Mouse (Mus musculus) ES-Bruce4 (cell line): Measurements from ENCODE around the gene Ptges3l. TPM values are rescaled to one million over a fixed set of nuclear protein-coding genes. Genes with fewer than 3 reads are reported as not detected.

Source experiments
- H3K27ac ChIP-seq: 2 replicates; pipeline ENCODE4 v1.5.1; 2012; ENCODE audit warnings: low read length, inconsistent platforms; ENCODE audit not compliant: insufficient read depth
- H3K27me3 ChIP-seq: 2 replicates; pipeline ENCODE4 v1.6.1; 2012; ENCODE audit warnings: mild to moderate bottlenecking, low read length, inconsistent platforms; ENCODE audit not compliant: control insufficient read depth, poor library complexity, insufficient read depth, severe bottlenecking
- H3K36me3 ChIP-seq: 2 replicates; pipeline ENCODE4 v1.6.1; 2012; ENCODE audit warnings: inconsistent platforms, mild to moderate bottlenecking, low read length, moderate library complexity; ENCODE audit not compliant: control insufficient read depth, poor library complexity, insufficient read depth, severe bottlenecking
- H3K4me1 ChIP-seq: one replicate; pipeline ENCODE4 v1.8.1; 2011; ENCODE audit warnings: low read length; ENCODE audit not compliant: control insufficient read depth, insufficient read depth
- H3K4me3 ChIP-seq: 2 replicates; pipeline ENCODE4 v1.5.1; 2011; ENCODE audit warnings: low read depth, mild to moderate bottlenecking, low read length
- H3K9ac ChIP-seq: 2 replicates; pipeline ENCODE4 v1.6.1; 2012; ENCODE audit warnings: low read depth, mild to moderate bottlenecking, inconsistent platforms; ENCODE audit not compliant: poor library complexity, severe bottlenecking
- H3K9me3 ChIP-seq: replicated peaks from 2 replicates; pipeline ENCODE4 v1.6.1; 2012; ENCODE audit warnings: mild to moderate bottlenecking, low read length, inconsistent platforms; ENCODE audit not compliant: control insufficient read depth, poor library complexity, insufficient read depth, severe bottlenecking
- CTCF ChIP-seq: IDR thresholded peaks from one replicate; pipeline ENCODE4 v1.8.1; 2011; ENCODE audit warnings: low read depth, low read length
- EP300 ChIP-seq: IDR thresholded peaks from 2 replicates; pipeline ENCODE4 v1.6.1; 2011; ENCODE audit warnings: low read depth, low read length; ENCODE audit not compliant: insufficient read depth
- POLR2A ChIP-seq: IDR thresholded peaks from one replicate; pipeline ENCODE4 v1.8.1; 2011; ENCODE audit warnings: low read length; ENCODE audit not compliant: insufficient read depth
- polyA plus RNA-seq: library from polyadenylated mRNA; stranded (reverse); fragments of >200 nt; gene quantifications from 2 replicates; pipeline ENCODE4 v1.2.4, GENCODE M21; 2011; ENCODE audit warnings: low read depth; ENCODE audit not compliant: missing spikeins, insufficient read depth, insufficient read length

Ptges3l gene
- polyA plus RNA-seq, 1 experiment: not detected

DNA sequence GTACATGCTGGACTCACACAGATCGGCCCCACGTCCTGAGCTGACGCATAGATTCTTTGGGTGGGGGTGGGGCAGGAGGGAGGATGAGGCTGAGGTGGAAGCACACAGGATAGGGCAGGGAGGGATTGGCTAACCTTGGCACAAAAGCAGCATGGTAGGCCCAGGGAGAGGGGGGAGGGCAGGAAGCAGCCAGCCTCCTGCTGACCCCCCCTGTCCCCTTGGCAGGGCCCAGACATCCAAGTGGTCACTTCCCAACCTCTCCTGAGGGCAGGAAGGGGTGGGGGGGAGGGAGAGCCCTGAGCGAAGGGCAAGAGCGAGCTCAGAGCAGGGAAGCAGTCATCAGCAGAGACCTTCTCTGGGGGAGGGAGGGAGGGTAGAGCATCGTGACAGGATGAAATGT lies 34.6 kb upstream of the Ptges3l start:
- no peak overlapping the region for H3K9ac ChIP-seq
- peaks cover 11% of the 10 kb centered on the region; the same call in 1 of the 2 replicates for H3K36me3 ChIP-seq
- 0 out of 2 replicates have a peak overlapping the region, but pooled peaks have one; percentile 31 for H3K27ac ChIP-seq
- no peak overlapping the region for H3K4me3 ChIP-seq
- TF ChIP-seq EP300: no peak
- TF ChIP-seq POLR2A: no peak
- no peaks in the 10 kb centered on the region for H3K27me3 ChIP-seq
- H3K4me1 ChIP-seq: peaks cover 13% of the 10 kb centered on the region
- H3K9me3 ChIP-seq: no peaks in the 10 kb centered on the region

DNA sequence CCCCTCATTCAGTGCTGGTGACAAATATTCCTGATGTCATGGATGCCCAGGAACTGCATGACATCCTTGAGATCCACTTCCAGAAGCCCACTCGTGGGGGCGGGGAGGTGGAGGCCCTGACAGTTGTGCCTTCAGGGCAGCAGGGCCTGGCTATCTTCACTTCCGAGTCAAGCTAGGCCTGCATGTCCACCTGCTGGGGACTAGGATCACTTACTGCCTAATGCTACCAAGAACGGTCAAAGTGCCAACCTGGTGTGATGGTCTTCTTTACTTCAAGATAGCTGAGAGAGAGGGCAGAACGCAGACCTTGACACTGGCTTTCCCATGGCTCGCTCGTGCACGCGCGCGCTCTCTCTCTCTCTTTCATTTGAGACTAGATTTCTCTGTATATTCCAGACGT lies 33.1 kb upstream of the Ptges3l start:
- Histone ChIP-seq H3K27ac (no peak overlapping the region), H3K27me3 (no peaks in the 10 kb centered on the region), H3K36me3 (peaks cover 11% of the 10 kb centered on the region; the same call in 1 of the 2 replicates), H3K9ac (no peak overlapping the region), H3K9me3 (no peaks in the 10 kb centered on the region), H3K4me3 (no peak overlapping the region), H3K4me1 (peaks cover 11% of the 10 kb centered on the region)
- TF ChIP-seq EP300: no peak
- no peak for TF ChIP-seq CTCF
- no peak for TF ChIP-seq POLR2A

DNA sequence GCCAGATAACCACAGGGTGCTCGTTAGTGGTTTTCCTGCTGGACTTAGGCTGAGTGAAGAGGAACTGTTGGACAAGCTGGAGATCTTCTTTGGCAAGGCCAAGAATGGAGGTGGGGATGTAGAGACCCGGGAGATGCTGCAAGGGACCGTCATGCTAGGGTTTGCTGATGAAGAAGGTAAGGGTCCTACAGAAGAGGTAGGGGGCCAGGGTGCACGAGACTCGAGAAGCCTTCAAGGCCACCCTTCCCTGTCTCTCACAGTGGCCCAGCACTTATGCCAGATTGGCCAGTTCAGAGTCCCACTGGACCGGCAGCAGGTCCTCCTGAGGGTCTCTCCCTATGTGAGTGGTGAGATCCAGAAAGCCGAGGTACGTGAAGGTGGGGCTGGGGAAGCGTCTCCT lies 32.5 kb upstream of the Ptges3l start:
- H3K27me3 ChIP-seq: no peaks in the 10 kb centered on the region
- H3K9ac ChIP-seq: no peak overlapping the region
- peaks cover 11% of the 10 kb centered on the region; the same call in 1 of the 2 replicates for H3K36me3 ChIP-seq
- peaks cover 11% of the 10 kb centered on the region for H3K4me1 ChIP-seq
- H3K9me3 ChIP-seq: no peaks in the 10 kb centered on the region
- TF ChIP-seq POLR2A (no peak), EP300 (no peak), CTCF (no peak)
- no peak overlapping the region for H3K27ac ChIP-seq
- no peak overlapping the region for H3K4me3 ChIP-seq

DNA sequence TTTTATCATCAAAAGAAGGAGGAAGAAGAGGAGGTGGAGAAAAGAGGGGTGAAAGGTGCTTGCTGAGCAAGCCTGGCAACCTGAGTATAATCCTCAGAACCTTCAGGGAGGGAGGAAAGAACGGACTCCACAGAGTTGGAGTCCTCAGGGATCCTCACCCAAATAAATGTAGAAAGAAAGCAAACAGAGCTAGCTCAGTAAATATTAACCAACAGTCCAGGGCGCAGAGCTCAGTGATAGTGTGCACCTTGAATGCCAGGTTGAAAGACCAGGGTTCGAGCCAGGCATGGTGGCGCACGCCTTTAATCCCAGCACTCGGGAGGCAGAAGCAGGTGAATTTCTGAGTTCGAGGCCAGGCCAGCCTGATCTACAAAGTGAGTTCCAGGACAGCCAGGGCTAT lies 30.5 kb upstream of the Ptges3l start:
- Histone ChIP-seq H3K27me3 (no peaks in the 10 kb centered on the region), H3K9me3 (no peaks in the 10 kb centered on the region), H3K4me3 (no peak overlapping the region), H3K36me3 (no peaks in the 10 kb centered on the region; the same call in 1 of the 2 replicates), H3K9ac (no peak overlapping the region), H3K4me1 (peaks cover 9% of the 10 kb centered on the region), H3K27ac (no peak overlapping the region)
- no peak for TF ChIP-seq POLR2A
- no peak for TF ChIP-seq CTCF
- no peak for TF ChIP-seq EP300

DNA sequence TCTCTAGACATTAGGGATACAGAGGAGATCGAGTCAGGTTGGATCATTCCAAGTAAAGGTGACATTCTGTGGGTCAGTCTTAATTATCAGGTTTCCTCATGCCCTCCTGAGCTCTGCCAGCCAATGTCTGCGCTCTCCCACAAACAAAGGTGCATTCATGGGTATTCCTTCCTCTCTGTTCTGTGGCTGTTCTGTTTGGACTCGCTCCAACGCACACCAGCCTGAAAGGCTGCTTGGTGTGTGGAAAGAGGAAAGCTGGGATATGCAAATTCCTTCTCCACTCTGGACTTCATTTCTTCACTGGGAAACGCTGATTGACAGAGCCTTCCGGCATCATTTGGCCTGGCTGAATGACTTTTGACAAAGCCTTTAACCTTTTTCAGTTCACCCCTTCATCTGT lies 29.6 kb upstream of the Ptges3l start:
- no peak overlapping the region for H3K27ac ChIP-seq
- H3K36me3 ChIP-seq: no peaks in the 10 kb centered on the region
- H3K9me3 ChIP-seq: no peaks in the 10 kb centered on the region
- no peak overlapping the region for H3K9ac ChIP-seq
- H3K4me1 ChIP-seq: peaks cover 9% of the 10 kb centered on the region
- TF ChIP-seq POLR2A (no peak), CTCF (no peak), EP300 (no peak)
- no peak overlapping the region for H3K4me3 ChIP-seq
- H3K27me3 ChIP-seq: no peaks in the 10 kb centered on the region

DNA sequence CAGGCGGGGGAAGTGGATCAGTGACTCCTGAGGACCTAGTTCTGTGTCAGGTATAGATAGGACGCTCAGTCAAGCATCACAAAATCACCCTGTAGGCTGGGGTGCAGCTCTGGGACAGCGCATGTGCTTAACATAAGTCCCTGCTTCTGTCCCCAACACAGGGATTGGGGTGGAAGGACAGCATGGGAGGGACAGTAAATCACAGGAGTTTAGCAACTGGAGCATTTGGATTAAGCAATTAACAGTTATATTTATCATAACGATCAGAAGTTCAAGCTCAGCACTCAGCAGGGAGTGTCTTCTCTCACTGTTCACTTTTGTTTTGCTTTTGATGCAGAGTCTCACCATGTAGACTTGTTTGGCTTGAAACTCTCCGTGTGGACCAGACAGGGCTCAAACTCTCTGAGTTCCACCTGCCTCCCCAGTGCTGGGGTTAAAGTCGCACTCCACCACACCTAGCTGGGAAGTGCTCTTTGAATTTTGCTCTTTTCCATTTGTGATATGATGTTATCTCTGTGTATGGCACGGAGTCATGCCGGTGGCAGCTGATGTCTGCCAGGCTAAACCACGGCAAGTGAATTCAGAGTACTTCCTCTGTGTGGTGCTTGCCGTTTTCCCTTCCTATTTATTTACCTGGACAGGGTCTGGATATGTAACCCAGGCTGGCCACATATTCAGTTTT lies 27.1 kb upstream of the Ptges3l start:
- TF ChIP-seq CTCF: no peak
- TF ChIP-seq POLR2A: no peak
- TF ChIP-seq EP300: no peak
- H3K27ac ChIP-seq: no peak overlapping the region
- H3K9ac ChIP-seq: no peak overlapping the region

More for the DNA sequence above, 27.1 kb upstream of the Ptges3l start:
- H3K9me3 ChIP-seq: no peaks in the 10 kb centered on the region
- no peaks in the 10 kb centered on the region for H3K27me3 ChIP-seq
- H3K36me3 ChIP-seq: no peaks in the 10 kb centered on the region
- H3K4me3 ChIP-seq: no peak overlapping the region
- H3K4me1 ChIP-seq: peaks cover 5% of the 10 kb centered on the region
